Mouse (Mus musculus): ENCODE measurements around the gene Acsm3. TPM values are rescaled to one million over a fixed set of nuclear protein-coding genes. Genes with fewer than 3 reads are reported as not detected.

Acsm3 gene
- polyA plus RNA-seq, 1 experiment from 2014 or later = 0.11 TPM

GRCm38 (mm10) chr7:119784908-119785307 is 24.2 kb downstream of the Acsm3 start:
- no peaks in the 10 kb centered on the region for H3K27me3 ChIP-seq (ENCODE audit: control insufficient read depth, insufficient read depth, low read length)
- WGBS = 96% methylated on average over 5 of the region's 5 CpGs
- H3K9me3 ChIP-seq (ENCODE audit: control insufficient read depth, low read length) = no peaks in the 10 kb centered on the region
- ATAC-seq (ENCODE audit: low FRiP score) (no peak), DNase-seq (ENCODE audit: low spot score, missing footprints) (no peak)
- no peak overlapping the region for H3K4me2 ChIP-seq
- H3K4me3 ChIP-seq (ENCODE audit: low read depth, low read length) = no peak overlapping the region
- H3K27ac ChIP-seq (ENCODE audit: low read depth, low read length) = no peak overlapping the region
- H3K9ac ChIP-seq (ENCODE audit: low read length) = no peak overlapping the region
- H3K36me3 ChIP-seq (ENCODE audit: control insufficient read depth, insufficient read depth, low read length) = peaks cover 10% of the 10 kb centered on the region; the same call in 1 of the 2 replicates
- H3K4me1 ChIP-seq (ENCODE audit: control insufficient read depth, insufficient read depth, low read length) = no peaks in the 10 kb centered on the region

DNA sequence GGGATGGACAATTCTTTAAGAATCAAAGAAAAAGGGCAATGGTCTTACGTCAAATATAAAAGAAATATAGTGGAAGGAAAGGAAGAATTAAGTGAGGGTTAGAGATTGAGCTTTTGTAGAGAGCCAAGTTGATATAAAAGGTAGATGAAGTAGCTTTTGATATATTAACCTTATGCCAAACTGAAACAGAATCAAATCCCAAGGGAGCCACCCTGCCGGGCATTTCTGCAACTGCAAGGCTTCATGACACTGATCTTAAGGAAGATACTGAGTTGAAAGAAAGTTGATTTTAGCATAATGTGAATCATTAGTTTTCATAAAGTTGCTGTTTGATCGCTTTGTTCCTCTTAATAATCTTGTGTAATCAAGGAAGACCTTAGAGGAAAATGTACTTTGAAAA is 28.3 kb downstream of the Acsm3 start:
- Histone ChIP-seq H3K36me3 (ENCODE audit: control insufficient read depth, insufficient read depth, low read length) (peaks cover 10% of the 10 kb centered on the region; the same call in 1 of the 2 replicates), H3K4me3 (ENCODE audit: low read depth, low read length) (no peak overlapping the region), H3K27me3 (ENCODE audit: control insufficient read depth, insufficient read depth, low read length) (no peaks in the 10 kb centered on the region), H3K27ac (ENCODE audit: low read depth, low read length) (no peak overlapping the region), H3K4me2 (no peak overlapping the region), H3K9me3 (ENCODE audit: control insufficient read depth, low read length) (no peaks in the 10 kb centered on the region), H3K9ac (ENCODE audit: low read length) (no peak overlapping the region), H3K4me1 (ENCODE audit: control insufficient read depth, insufficient read depth, low read length) (peaks cover 4% of the 10 kb centered on the region; the same call in 1 of the 2 replicates)
- DNase-seq (ENCODE audit: low spot score, missing footprints) = no peak
- no peak for ATAC-seq (ENCODE audit: low FRiP score)
- 96% methylated on average over 3 of the region's 3 CpGs for WGBS

DNA sequence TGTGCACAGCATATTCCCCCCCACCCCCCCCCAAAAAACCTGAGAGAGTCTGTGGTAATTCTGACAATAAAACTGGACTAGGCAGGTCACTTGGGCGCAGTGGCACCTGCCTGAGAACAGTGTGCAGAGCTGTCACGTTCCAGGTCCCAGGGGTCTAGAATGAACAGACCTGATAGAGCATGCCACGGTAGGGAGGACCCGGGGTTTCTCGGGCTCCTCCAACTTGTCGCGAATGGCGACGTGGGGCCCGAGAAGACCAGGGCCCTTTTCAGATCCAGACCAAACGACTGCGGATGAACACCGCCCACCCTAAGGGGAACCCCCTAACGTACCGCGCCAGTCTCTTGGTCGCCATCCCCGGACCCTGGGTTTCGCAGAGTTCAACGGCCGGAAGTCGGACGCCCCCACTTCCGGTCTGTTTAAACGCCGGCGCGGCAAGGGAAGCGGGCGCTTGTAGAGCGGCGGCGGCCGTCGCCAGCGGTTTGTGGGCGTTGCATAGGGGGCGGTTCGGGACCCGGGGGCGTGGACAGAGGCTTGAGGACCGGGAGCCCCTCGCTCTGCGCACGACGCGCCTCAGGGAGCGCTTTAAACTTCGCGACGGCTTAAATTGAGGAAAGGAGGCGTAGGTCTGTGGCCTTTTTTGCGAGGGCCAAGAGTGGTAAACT is 33.0 kb downstream of the Acsm3 start, which contains the start of the genes Rexo5 and Eri2:
TSS of gene Rexo5 (plus strand) at position 421 of the 665 bp plus-strand sequence.
TSS of gene Eri2 (minus strand) at position 473 of the 665 bp plus-strand sequence.
- peaks cover 6% of the 10 kb centered on the region for H3K4me1 ChIP-seq (ENCODE audit: control insufficient read depth, insufficient read depth, low read length)
- peak within 1 kb of the TSS; percentile 71 for H3K27ac ChIP-seq (ENCODE audit: low read depth, low read length)
- DNase-seq (ENCODE audit: low spot score, missing footprints) (peak; percentile 99), ATAC-seq (ENCODE audit: low FRiP score) (peak; percentile 99)
- H3K27me3 ChIP-seq (ENCODE audit: control insufficient read depth, insufficient read depth, low read length) = no peaks in the 10 kb centered on the region
- peak within 1 kb of the TSS; percentile 82 for H3K4me2 ChIP-seq
- no peaks in the 10 kb centered on the region; the same call in 1 of the 2 replicates for H3K36me3 ChIP-seq (ENCODE audit: control insufficient read depth, insufficient read depth, low read length)
- H3K9ac ChIP-seq (ENCODE audit: low read length) = peak within 1 kb of the TSS; percentile 82
- 1% methylated on average over 53 of the region's 53 CpGs for WGBS
- H3K9me3 ChIP-seq (ENCODE audit: control insufficient read depth, low read length) = no peaks in the 10 kb centered on the region
- H3K4me3 ChIP-seq (ENCODE audit: low read depth, low read length) = peak within 1 kb of the TSS; percentile 53

DNA sequence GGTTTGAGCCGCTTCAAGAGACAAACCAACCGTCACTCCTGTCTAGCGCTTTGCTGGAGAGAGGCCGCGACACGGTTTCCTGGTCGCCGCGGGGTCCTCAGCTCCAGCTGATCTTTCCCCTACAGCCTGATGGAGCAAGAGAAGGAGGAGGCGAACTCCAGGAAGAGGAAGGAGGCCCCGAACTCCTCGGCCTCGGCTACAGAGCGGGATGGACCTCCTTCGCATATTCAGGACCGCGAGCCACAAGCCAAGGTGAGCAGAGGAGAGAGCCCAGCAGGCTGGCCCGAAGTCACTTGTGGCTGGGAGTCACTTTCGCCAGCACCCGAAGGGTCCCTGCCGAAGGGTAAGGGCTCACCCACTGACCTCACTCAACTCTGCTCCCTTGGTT is 33.5 kb downstream of the Acsm3 start:
- Histone ChIP-seq H3K36me3 (ENCODE audit: control insufficient read depth, insufficient read depth, low read length) (no peaks in the 10 kb centered on the region; the same call in 1 of the 2 replicates), H3K4me2 (peak overlapping the region; percentile 82), H3K27ac (ENCODE audit: low read depth, low read length) (peak overlapping the region; percentile 71), H3K4me3 (ENCODE audit: low read depth, low read length) (peak overlapping the region; percentile 53), H3K9me3 (ENCODE audit: control insufficient read depth, low read length) (no peaks in the 10 kb centered on the region), H3K9ac (ENCODE audit: low read length) (peak overlapping the region; percentile 82), H3K4me1 (ENCODE audit: control insufficient read depth, insufficient read depth, low read length) (peaks cover 6% of the 10 kb centered on the region), H3K27me3 (ENCODE audit: control insufficient read depth, insufficient read depth, low read length) (no peaks in the 10 kb centered on the region)
- no peak; the same call in 1 of the 2 replicates for ATAC-seq (ENCODE audit: low FRiP score)
- WGBS = 0% methylated on average over 21 of the region's 21 CpGs
- DNase-seq (ENCODE audit: low spot score, missing footprints) = no peak

DNA sequence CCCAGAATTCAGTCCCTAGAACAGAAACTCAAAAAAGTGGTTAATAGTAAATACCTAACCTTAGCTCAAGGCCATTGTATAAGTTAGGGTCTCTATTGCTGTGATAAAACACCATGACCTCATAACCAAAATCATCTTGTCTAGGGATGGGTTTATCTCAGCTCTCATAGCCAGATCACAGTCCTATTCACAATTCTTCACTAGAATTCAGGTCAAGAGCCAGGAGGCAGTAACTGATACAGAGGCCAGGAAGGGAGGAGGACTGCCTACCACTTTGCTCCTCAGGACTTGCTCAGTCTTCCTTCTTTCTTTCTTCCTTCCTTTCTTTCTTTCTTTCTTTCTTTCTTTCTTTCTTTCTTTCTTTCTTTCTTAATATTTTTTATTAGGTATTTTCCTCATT is 34.6 kb downstream of the Acsm3 start:
- H3K4me3 ChIP-seq (ENCODE audit: low read depth, low read length) = peak overlapping the region; percentile 24
- no peaks in the 10 kb centered on the region for H3K9me3 ChIP-seq (ENCODE audit: control insufficient read depth, low read length)
- DNase-seq (ENCODE audit: low spot score, missing footprints) (no peak), ATAC-seq (ENCODE audit: low FRiP score) (no peak)
- peak overlapping the region; percentile 47 for H3K9ac ChIP-seq (ENCODE audit: low read length)
- no peak overlapping the region for H3K27ac ChIP-seq (ENCODE audit: low read depth, low read length)
- H3K4me2 ChIP-seq = peak overlapping the region; percentile 32
- peaks cover 6% of the 10 kb centered on the region for H3K4me1 ChIP-seq (ENCODE audit: control insufficient read depth, insufficient read depth, low read length)
- H3K36me3 ChIP-seq (ENCODE audit: control insufficient read depth, insufficient read depth, low read length) = no peaks in the 10 kb centered on the region; the same call in 1 of the 2 replicates
- H3K27me3 ChIP-seq (ENCODE audit: control insufficient read depth, insufficient read depth, low read length) = no peaks in the 10 kb centered on the region

DNA sequence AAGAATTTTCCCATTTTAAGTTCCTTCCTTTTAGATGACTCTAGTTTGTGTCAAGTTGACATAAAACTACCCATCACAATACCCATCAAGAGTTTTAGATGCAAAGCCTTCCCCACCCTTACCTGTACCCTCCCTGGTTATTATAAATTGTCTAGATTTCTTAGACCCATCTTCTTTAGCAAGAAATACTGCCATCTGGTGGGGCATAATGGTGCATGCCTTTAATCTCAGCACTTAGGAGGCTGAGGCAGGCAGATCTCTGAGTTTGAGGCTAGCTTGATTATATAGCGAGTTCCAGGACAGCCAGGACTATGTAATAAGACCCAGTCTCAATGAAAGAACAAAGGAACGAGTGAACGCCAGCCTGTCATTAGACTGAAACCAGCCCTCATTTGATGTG is 39.8 kb downstream of the Acsm3 start:
- no peaks in the 10 kb centered on the region for H3K36me3 ChIP-seq (ENCODE audit: control insufficient read depth, insufficient read depth, low read length)
- no peak overlapping the region for H3K9ac ChIP-seq (ENCODE audit: low read length)
- no peaks in the 10 kb centered on the region for H3K27me3 ChIP-seq (ENCODE audit: control insufficient read depth, insufficient read depth, low read length)
- no peak overlapping the region for H3K27ac ChIP-seq (ENCODE audit: low read depth, low read length)
- WGBS = 96% methylated on average over 3 of the region's 3 CpGs
- ATAC-seq (ENCODE audit: low FRiP score) = no peak
- DNase-seq (ENCODE audit: low spot score, missing footprints) = no peak
- no peaks in the 10 kb centered on the region; the same call in 1 of the 2 replicates for H3K9me3 ChIP-seq (ENCODE audit: control insufficient read depth, low read length)
- H3K4me2 ChIP-seq = no peak overlapping the region
- no peaks in the 10 kb centered on the region for H3K4me1 ChIP-seq (ENCODE audit: control insufficient read depth, insufficient read depth, low read length)
- H3K4me3 ChIP-seq (ENCODE audit: low read depth, low read length) = no peak overlapping the region

GRCm38 (mm10) chr7:119800991-119801390 is 40.3 kb downstream of the Acsm3 start:
- DNase-seq (ENCODE audit: low spot score, missing footprints) (no peak), ATAC-seq (ENCODE audit: low FRiP score) (no peak)
- Histone ChIP-seq H3K9me3 (ENCODE audit: control insufficient read depth, low read length) (no peaks in the 10 kb centered on the region; the same call in 1 of the 2 replicates), H3K36me3 (ENCODE audit: control insufficient read depth, insufficient read depth, low read length) (no peaks in the 10 kb centered on the region), H3K27me3 (ENCODE audit: control insufficient read depth, insufficient read depth, low read length) (no peaks in the 10 kb centered on the region), H3K27ac (ENCODE audit: low read depth, low read length) (no peak overlapping the region), H3K4me3 (ENCODE audit: low read depth, low read length) (no peak overlapping the region), H3K4me2 (no peak overlapping the region), H3K4me1 (ENCODE audit: control insufficient read depth, insufficient read depth, low read length) (no peaks in the 10 kb centered on the region), H3K9ac (ENCODE audit: low read length) (no peak overlapping the region)
- WGBS = 90% methylated on average over 3 of the region's 3 CpGs

- H3K4me2 ChIP-seq = no peak overlapping the region
- H3K27ac ChIP-seq (ENCODE audit: low read depth, low read length) = no peak overlapping the region
- WGBS = 97% methylated on average over 5 of the region's 5 CpGs
- no peaks in the 10 kb centered on the region for H3K27me3 ChIP-seq (ENCODE audit: control insufficient read depth, insufficient read depth, low read length)
- H3K4me1 ChIP-seq (ENCODE audit: control insufficient read depth, insufficient read depth, low read length) = no peaks in the 10 kb centered on the region
- H3K9me3 ChIP-seq (ENCODE audit: control insufficient read depth, low read length) = no peaks in the 10 kb centered on the region
- DNase-seq (ENCODE audit: low spot score, missing footprints) = no peak
- peaks cover 2% of the 10 kb centered on the region; the same call in 1 of the 2 replicates for H3K36me3 ChIP-seq (ENCODE audit: control insufficient read depth, insufficient read depth, low read length)
- H3K4me3 ChIP-seq (ENCODE audit: low read depth, low read length) = no peak overlapping the region
- no peak overlapping the region for H3K9ac ChIP-seq (ENCODE audit: low read length)
- no peak for ATAC-seq (ENCODE audit: low FRiP score)
These were observed 46.7 kb downstream of the Acsm3 start for GRCm38 (mm10) chr7:119807396-119807795.

GRCm38 (mm10) chr7:119808723-119809122 is 48.0 kb downstream of the Acsm3 start:
- H3K36me3 ChIP-seq (ENCODE audit: control insufficient read depth, insufficient read depth, low read length) = peaks cover 2% of the 10 kb centered on the region; the same call in 1 of the 2 replicates
- ATAC-seq (ENCODE audit: low FRiP score) = no peak
- no peaks in the 10 kb centered on the region for H3K9me3 ChIP-seq (ENCODE audit: control insufficient read depth, low read length)

More at GRCm38 (mm10) chr7:119808723-119809122, 48.0 kb downstream of the Acsm3 start:
- H3K27me3 ChIP-seq (ENCODE audit: control insufficient read depth, insufficient read depth, low read length) = no peaks in the 10 kb centered on the region
- no peak overlapping the region for H3K4me2 ChIP-seq
- H3K9ac ChIP-seq (ENCODE audit: low read length) = no peak overlapping the region
- no peaks in the 10 kb centered on the region for H3K4me1 ChIP-seq (ENCODE audit: control insufficient read depth, insufficient read depth, low read length)
- H3K4me3 ChIP-seq (ENCODE audit: low read depth, low read length) = no peak overlapping the region
- DNase-seq (ENCODE audit: low spot score, missing footprints) = no peak
- WGBS = 90% methylated on average over 3 of the region's 3 CpGs
- no peak overlapping the region for H3K27ac ChIP-seq (ENCODE audit: low read depth, low read length)
